Mouse (Mus musculus): ENCODE results near the gene Actn4.

Actn4 gene

GRCm38 (mm10) chr7:28924802-28925201 lies 37.3 kb downstream of the Actn4 start:
- 69% methylated on average over 3 of the region's 3 CpGs for WGBS

GRCm38 (mm10) chr7:28923865-28924291 lies 38.3 kb downstream of the Actn4 start:
- WGBS, result 38% methylated on average over 4 of the region's 4 CpGs

GRCm38 (mm10) chr7:28922606-28923005 lies 39.5 kb downstream of the Actn4 start:
- WGBS, result 37% methylated on average over 4 of the region's 4 CpGs

GRCm38 (mm10) chr7:28921722-28922465 lies 40.2 kb downstream of the Actn4 start:
- 61% methylated on average over 8 of the region's 8 CpGs for WGBS

- 59% methylated on average over 3 of the region's 3 CpGs for WGBS
Measured at GRCm38 (mm10) chr7:28921178-28921577, 41.0 kb downstream of the Actn4 start.

- 11% methylated on average over 6 of the region's 6 CpGs for WGBS
Measured at GRCm38 (mm10) chr7:28919815-28920214, 42.3 kb downstream of the Actn4 start.

GRCm38 (mm10) chr7:28918540-28918939 lies 43.6 kb downstream of the Actn4 start:
- 44% methylated on average over 8 of the region's 8 CpGs for WGBS

- WGBS, result 27% methylated on average over 10 of the region's 10 CpGs
Measured at GRCm38 (mm10) chr7:28917503-28918426, 44.4 kb downstream of the Actn4 start.

GRCm38 (mm10) chr7:28913171-28913570 lies 49.0 kb downstream of the Actn4 start:
- WGBS, result 81% methylated on average over 11 of the region's 11 CpGs

GRCm38 (mm10) chr7:28911632-28912031 lies 50.5 kb downstream of the Actn4 start:
- WGBS, result 66% methylated on average over 4 of the region's 4 CpGs

- WGBS, result 63% methylated on average over 5 of the region's 5 CpGs
Measured at GRCm38 (mm10) chr7:28907195-28907594, 54.9 kb downstream of the Actn4 start.

- WGBS, result 53% methylated on average over 10 of the region's 10 CpGs
Measured at GRCm38 (mm10) chr7:28903778-28904177, 58.4 kb downstream of the Actn4 start.

- WGBS, result 42% methylated on average over 3 of the region's 3 CpGs
Measured at GRCm38 (mm10) chr7:28902809-28903208, 59.3 kb downstream of the Actn4 start.

GRCm38 (mm10) chr7:28902180-28902579 lies 60.0 kb downstream of the Actn4 start:
- 58% methylated on average over 6 of the region's 6 CpGs for WGBS

GRCm38 (mm10) chr7:28901311-28902125 lies 60.6 kb downstream of the Actn4 start:
- WGBS, result 58% methylated on average over 13 of the region's 13 CpGs

GRCm38 (mm10) chr7:28899972-28900371 lies 62.2 kb downstream of the Actn4 start:
- 43% methylated on average over 4 of the region's 4 CpGs for WGBS

- 95% methylated on average over 6 of the region's 6 CpGs for WGBS
Measured at GRCm38 (mm10) chr7:28897661-28898060, 64.5 kb downstream of the Actn4 start.

- WGBS, result 49% methylated on average over 5 of the region's 5 CpGs
Measured at GRCm38 (mm10) chr7:28894942-28895341, 67.2 kb downstream of the Actn4 start.

- 41% methylated on average over 7 of the region's 7 CpGs for WGBS
Measured at GRCm38 (mm10) chr7:28893643-28894265, 68.4 kb downstream of the Actn4 start.

GRCm38 (mm10) chr7:28892601-28893000 lies 69.5 kb downstream of the Actn4 start:
- WGBS, result 93% methylated on average over 17 of the region's 17 CpGs

- 4% methylated on average over 27 of the region's 27 CpGs for WGBS
Measured at GRCm38 (mm10) chr7:28888701-28889161, 73.4 kb downstream of the Actn4 start.

Measured in cerebral cortex, adult 2 months (tissue).